Mouse (Mus musculus): ENCODE measurements around the gene Hnrnpc. TPM values are rescaled to one million over a fixed set of nuclear protein-coding genes. Genes with fewer than 3 reads are reported as not detected.
"Not testable (repeated sequence)": the region's sequence is repeated elsewhere in the genome, so short reads cannot be mapped to it uniquely, and the experiment has no call there.

The Hnrnpc gene
- polyA plus RNA-seq, 2 experiments from 2014 or later: 414 to 423 TPM

GRCm38 (mm10) chr14:52101285-52102157 lies 2.3 kb downstream of the Hnrnpc start:
- no peak for ATAC-seq

- ATAC-seq: no peak
Observed at GRCm38 (mm10) chr14:52100170-52100960, 3.5 kb downstream of the Hnrnpc start.

GRCm38 (mm10) chr14:52099563-52099962 lies 4.3 kb downstream of the Hnrnpc start:
- ATAC-seq: no peak

- not testable (repeated sequence) for ATAC-seq
Observed at GRCm38 (mm10) chr14:52098387-52098786, 5.4 kb downstream of the Hnrnpc start.

- not testable (repeated sequence) for ATAC-seq
Observed at GRCm38 (mm10) chr14:52097191-52097590, 6.6 kb downstream of the Hnrnpc start.

DNA sequence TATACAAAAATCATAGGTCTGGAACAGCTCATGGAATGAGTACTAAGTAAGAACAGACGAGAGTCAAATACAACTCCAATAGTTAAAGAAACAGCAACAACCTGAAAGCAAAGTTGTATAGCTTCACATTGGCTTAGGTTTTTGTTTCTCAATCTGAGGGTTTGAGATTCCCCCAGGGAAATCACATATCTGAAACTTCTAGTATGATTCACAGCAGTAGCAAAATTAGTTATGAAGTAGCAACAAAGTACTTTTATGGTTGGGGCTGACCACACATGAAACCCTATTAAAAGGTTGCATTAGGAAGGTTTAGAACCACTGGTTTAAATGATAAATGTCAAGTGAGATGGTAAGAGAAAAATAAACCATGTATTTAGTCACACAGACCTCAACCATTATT lies 9.3 kb downstream of the Hnrnpc start:
- ATAC-seq: no peak

- no peak for ATAC-seq
Observed at GRCm38 (mm10) chr14:52083083-52083482, 20.7 kb downstream of the Hnrnpc start.

- no peak for ATAC-seq
Observed at GRCm38 (mm10) chr14:52071599-52072137, 32.2 kb downstream of the Hnrnpc start.

GRCm38 (mm10) chr14:52066135-52066534 lies 37.7 kb downstream of the Hnrnpc start:
- no peak for ATAC-seq

DNA sequence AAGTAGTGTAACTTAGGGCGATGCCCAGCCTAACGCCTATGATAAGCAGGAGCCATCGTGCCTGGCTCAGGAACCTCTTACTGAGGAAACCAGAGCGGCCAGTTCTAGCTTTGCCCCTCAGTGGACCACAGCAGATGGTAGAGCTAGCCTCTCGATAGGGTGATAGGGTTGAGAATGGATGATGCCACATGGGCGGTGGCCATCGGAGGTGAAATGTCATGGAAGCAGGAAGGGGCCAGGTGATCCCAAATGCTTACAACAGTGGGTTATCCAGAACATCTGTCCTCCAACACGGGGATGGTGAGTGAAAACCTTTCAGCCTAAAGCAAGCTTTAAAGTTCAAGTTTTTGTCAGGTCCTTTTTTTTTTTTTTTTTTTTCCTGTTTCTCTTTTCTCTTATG lies 42.0 kb downstream of the Hnrnpc start:
- no peak for ATAC-seq

DNA sequence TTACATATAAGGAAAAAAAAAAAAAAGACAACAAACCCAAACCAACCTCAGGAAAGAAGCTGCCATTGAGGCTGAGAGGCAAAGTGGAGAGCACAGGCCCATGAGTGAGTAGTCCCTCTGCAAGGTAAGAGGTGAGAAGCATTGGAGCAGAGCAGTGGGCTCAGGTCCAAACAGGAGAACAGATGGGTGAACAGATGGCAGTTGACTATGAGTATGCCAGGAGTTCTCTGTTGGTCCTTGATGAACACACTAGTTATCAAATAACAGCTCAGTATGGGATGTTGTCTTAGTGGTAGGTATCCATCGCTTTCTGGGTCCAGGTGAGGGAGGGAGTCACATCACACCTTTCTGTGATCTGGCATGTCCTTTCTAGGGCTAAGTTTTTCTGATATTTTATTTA lies 43.0 kb downstream of the Hnrnpc start:
- ATAC-seq: no peak

GRCm38 (mm10) chr14:52059982-52060381 lies 43.8 kb downstream of the Hnrnpc start:
- no peak for ATAC-seq

DNA sequence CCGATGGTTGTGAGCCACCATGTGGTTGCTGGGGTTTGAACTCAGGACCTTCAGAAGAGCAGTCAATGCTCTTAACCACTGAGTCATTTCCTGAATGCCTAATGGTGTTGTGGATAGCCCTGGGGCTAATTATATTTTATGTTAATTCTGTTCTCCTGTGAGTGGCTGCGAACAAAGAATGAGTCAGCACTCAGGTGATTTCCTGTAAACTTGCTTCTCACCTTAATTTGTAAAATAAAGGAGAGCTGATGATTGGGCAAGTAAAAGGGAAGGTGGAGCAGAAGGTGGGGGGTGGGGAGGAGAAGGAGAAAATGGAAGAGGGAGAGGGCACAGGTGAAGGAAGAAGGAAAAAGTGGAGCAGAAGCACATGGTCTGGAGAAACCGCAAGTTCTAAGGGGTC lies 51.1 kb downstream of the Hnrnpc start:
- not testable (repeated sequence) for ATAC-seq

GRCm38 (mm10) chr14:52045966-52046565 lies 57.8 kb downstream of the Hnrnpc start:
- ATAC-seq: no peak

DNA sequence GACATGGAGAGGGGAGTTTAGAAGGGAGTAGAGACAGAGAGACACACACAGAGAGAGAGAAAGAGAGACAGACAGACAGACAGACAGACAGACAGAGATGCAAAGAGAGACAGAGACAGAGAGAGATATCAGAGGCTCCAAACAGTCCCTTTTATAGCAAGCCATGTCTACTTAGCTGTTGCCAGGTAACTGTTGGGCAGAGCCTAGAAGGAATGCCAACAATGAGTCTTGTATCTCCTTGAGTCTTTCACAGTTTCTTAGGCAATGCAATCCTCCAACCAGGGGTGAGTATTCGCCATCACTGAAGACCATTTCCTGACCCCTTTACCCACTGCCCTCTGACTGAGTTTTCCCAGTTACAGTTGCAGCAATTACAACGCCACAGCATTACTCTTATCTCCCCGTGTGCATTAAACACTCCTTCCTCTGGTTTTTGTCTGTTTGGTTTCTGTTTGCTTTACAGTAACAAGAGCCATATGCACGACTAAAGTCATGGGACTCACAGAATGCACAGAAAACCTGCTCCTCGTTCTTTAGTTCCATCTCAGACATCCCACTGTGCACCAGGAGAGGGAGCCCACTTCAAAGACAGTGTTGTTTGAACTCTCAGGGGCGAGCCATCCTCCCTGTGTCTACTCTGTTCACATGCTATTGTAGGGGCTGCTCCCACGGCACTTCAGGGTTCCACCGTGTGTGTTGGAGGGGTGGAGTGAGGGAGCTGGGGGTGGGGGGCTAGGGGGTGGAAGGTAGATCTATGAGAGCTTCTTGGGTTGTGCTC lies 58.7 kb downstream of the Hnrnpc start:
- no peak for ATAC-seq

DNA sequence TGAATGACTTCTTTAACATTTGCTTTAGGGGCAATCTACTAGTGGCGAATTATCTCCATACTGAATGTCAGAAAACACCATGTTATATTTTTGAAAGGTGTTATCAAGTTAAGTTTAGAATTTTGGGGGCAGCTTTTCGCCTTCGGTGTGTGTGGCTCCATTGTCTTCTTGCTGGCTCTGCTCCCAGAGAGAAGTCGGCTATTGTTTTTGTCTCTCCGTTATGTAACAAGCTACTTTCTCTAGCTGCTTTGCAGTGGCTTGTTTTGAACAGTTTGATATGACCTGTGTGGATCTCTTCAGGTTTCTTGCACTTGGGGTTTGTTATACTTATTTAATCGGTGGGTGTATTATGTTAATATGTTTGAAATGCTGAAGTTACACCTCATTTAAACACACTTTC lies 60.4 kb downstream of the Hnrnpc start:
- no peak for ATAC-seq

DNA sequence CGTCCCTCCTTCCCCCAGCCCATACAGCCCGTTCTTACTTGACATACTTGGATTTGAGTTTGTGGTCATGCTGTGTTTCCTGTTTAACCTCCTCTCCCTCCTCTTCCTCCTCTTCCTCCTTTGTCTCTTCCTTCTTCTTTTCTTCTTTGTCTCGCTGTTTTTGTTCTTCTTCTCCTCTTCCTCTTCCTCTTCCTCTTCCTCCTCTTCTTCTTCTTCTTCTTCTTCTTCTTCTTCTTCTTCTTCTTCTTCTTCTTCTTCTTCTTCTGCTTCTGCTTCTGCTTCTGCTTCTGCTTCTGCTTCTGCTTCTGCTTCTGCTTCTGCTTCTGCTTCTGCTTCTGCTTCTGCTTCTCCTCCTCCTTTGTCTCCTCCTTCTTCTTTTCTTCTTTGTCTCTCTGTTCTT lies 61.5 kb downstream of the Hnrnpc start, which contains the start of gene Olfr221:
Gene Olfr221, minus strand, starts transcription at position 101 of the 400 bp plus-strand sequence.
- ATAC-seq: not testable (repeated sequence)

GRCm38 (mm10) chr14:52039332-52039731 lies 64.5 kb downstream of the Hnrnpc start:
- ATAC-seq: no peak

- ATAC-seq: no peak
Observed at GRCm38 (mm10) chr14:52035926-52036325, 67.9 kb downstream of the Hnrnpc start.

GRCm38 (mm10) chr14:52026342-52026741 lies 77.5 kb downstream of the Hnrnpc start:
- ATAC-seq: no peak

- no peak for ATAC-seq
Observed at GRCm38 (mm10) chr14:52024133-52024532, 79.7 kb downstream of the Hnrnpc start.

Data from activated CD4-positive, CD25-positive, alpha-beta regulatory T cell, adult 4 months (primary cell).